Mouse (Mus musculus) retina, embryonic 14.5 days (tissue): ENCODE results near the gene Olfr104-ps.

ENCODE experiments used
- DNase-seq: peaks from one replicate; pipeline ENCODE4 v3.0.0-alpha.2; 2015; ENCODE audit warnings: low spot score

Gene Olfr104-ps

GRCm38 (mm10) chr17:37359282-37359681 lies at the start of gene Olfr104-ps:
Gene Olfr104-ps (plus strand): TSS chr17:37359582.
- DNase-seq, result no peak

GRCm38 (mm10) chr17:37310146-37310699 lies 49.2 kb upstream of the Olfr104-ps start:
- no peak for DNase-seq

GRCm38 (mm10) chr17:37316954-37317353 lies 42.4 kb upstream of the Olfr104-ps start, which contains the start of gene Olfr102:
Gene Olfr102 (minus strand): TSS chr17:37317054.
- no peak for DNase-seq

DNA sequence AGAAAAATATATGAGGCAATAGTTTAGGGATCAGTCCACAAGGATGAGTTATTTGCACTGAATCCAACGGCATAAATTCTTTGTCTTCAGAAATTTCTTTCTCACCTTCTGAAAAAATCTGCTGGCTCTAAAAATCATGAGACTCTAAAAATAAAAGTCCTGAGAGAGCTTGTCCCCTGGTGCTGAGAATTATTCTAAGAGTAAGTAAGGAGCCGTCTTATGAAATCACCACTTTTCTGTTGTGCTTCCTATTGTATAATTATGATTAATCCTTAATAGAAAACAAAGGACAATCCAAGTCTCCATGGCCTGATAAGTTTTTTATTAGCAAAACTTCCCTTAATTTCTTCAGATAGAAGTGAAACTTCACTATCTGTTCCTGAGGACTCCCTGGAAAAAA lies 19.8 kb upstream of the Olfr104-ps start, which contains the start of gene Olfr103:
TSS of gene Olfr103 (minus strand) at position 101 of the 400 bp plus-strand sequence.
- no peak for DNase-seq

DNA sequence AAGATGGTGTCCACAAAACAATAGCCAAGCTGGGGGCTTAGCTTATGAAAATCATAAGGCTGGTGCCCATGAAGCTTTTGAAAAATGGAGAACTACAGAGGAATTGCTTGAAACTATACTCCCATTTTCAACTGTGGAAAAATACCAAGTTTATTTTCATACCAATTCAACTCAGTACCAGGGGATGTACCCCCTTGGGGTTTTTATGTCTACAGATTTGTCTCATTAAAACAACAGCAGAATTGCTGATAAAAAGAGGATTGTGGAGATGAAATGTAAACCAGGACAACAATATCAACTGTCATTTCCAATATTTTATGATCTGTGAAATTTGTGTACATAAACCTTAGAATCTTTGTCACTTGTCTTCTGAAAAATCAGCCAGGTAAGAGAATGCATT lies 19.4 kb downstream of the Olfr104-ps start, which contains the start of gene Olfr105-ps:
TSS of gene Olfr105-ps (plus strand) at position 301 of the 400 bp plus-strand sequence.
- no peak for DNase-seq

- DNase-seq, result no peak
Observed at GRCm38 (mm10) chr17:37390093-37390492, 30.7 kb downstream of the Olfr104-ps start, which contains the start of gene Olfr106-ps. Gene Olfr106-ps (plus strand): TSS chr17:37390393.

DNA sequence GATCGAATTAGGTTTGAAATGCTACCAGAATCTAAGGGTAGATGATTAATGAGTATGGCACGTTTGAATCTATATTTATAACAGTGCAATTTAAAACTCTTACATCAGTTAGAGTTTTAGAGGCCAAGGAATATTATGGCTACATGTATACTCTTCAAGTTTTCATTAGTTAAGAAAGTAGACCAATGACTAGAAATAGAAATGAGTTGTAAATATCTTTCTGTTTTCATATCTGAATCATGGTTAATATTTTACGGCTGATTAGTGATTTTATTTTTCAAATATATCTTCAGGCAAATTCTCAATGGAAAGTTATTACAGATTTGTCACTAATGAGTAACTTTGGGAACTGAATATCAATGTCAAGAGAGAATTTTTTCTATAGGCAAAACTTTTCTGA lies 39.5 kb downstream of the Olfr104-ps start, which contains the start of gene Olfr107:
TSS of gene Olfr107 (plus strand) at position 301 of the 400 bp plus-strand sequence.
- DNase-seq, result no peak

GRCm38 (mm10) chr17:37413380-37413779 lies 54.0 kb downstream of the Olfr104-ps start:
- no peak for DNase-seq
